Comparison of ENCODE assay signal across 14 mouse cellular contexts in genomic region chr14:28420596-28420995, GRCm38 (mm10).
"Had no signal": no experiment of that assay in that cellular context is flagged by ENCODE, and none has a peak within 500 bp of the region (broad histone marks: within the 10 kb centered on the region; RNA-seq: fewer than 3 reads in every experiment).

No protein-coding gene starts in this region.

- ATAC-seq: liver, embryonic 12.5 days; midbrain, embryonic 15.5 days had no signal

- H3K4me1 ChIP-seq: liver, embryonic 12.5 days had no signal

- DNase-seq: kidney, postnatal 14 days; lung, embryonic 14.5 days; lung, postnatal 10 days; lung, postnatal 4 days; right cerebral cortex, postnatal 14 days; thymus, adult 2 months; thymus, postnatal 25 days had no signal

- H3K9me3 ChIP-seq: kidney, embryonic 15.5 days; limb, embryonic 15.5 days; liver, embryonic 12.5 days; midbrain, embryonic 10.5 days; midbrain, embryonic 15.5 days; stomach, embryonic 15.5 days had no signal

- H3K27ac ChIP-seq: kidney, embryonic 15.5 days; left cerebral cortex, adult 2 months; limb, embryonic 15.5 days; liver, embryonic 12.5 days; midbrain, embryonic 10.5 days; midbrain, embryonic 15.5 days; stomach, embryonic 15.5 days had no signal

- H3K4me2 ChIP-seq: kidney, embryonic 15.5 days; limb, embryonic 15.5 days; liver, embryonic 12.5 days; lung, embryonic 14.5 days; midbrain, embryonic 15.5 days; stomach, embryonic 15.5 days had no signal

- H3K9ac ChIP-seq: kidney, embryonic 15.5 days; limb, embryonic 15.5 days; liver, embryonic 12.5 days; lung, embryonic 14.5 days; midbrain, embryonic 15.5 days; stomach, embryonic 15.5 days had no signal

- H3K27me3 ChIP-seq: limb, embryonic 15.5 days; liver, embryonic 12.5 days; midbrain, embryonic 15.5 days; stomach, embryonic 15.5 days had no signal

- H3K4me3 ChIP-seq: kidney, embryonic 15.5 days; left cerebral cortex, adult 2 months; limb, embryonic 15.5 days; liver, embryonic 12.5 days; midbrain, embryonic 10.5 days; midbrain, embryonic 15.5 days; stomach, embryonic 15.5 days had no signal

- H3K36me3 ChIP-seq: kidney, embryonic 15.5 days; limb, embryonic 15.5 days; liver, embryonic 12.5 days; midbrain, embryonic 10.5 days; midbrain, embryonic 15.5 days; stomach, embryonic 15.5 days had no signal
